23 mouse cellular contexts compared by ENCODE assay signal in the genomic region with DNA sequence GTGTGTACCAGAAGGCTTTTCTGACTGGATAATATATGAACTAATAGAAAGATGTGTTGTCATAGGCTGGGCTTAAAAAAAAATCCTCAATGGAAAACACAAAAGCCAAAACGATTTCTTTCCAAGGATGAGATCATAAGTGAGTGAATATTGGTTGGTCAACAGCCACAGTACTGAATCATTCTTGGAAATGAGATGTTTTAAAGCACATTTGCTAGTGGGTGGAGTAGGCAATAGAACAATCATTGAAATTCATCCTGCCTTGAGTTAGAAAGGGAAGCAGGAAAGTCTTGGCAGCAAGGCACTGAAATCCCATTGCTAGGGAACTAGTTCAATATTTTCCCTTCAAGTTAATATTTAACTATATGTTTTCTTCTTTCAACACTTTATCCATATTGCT.
DNase-seq lines count a peak whose midpoint lies in the region; ATAC-seq and TF ChIP-seq lines count a peak whose summit lies in the region.
"Had no signal": no experiment of that assay in that cellular context is flagged by ENCODE, and none has a peak within 500 bp of the region (broad histone marks: within the 10 kb centered on the region; RNA-seq: fewer than 3 reads in every experiment).

No protein-coding gene starts in this region.

- H3K27ac ChIP-seq in stomach, postnatal 0 days (replicated peaks), result no peak overlapping the region
- H3K27ac ChIP-seq in hindbrain, postnatal 0 days, result no peak overlapping the region
- H3K27ac ChIP-seq: embryonic facial prominence, embryonic 13.5 days; hindbrain, embryonic 15.5 days; kidney, postnatal 0 days; layer of hippocampus, adult 2 months; limb, embryonic 12.5 days; liver, embryonic 15.5 days had no signal

- DNase-seq in heart, adult 18-20 months, result peak; percentile 16 to 28
- no peak for DNase-seq in heart, postnatal 4 days
- DNase-seq in layer of hippocampus, adult 9-10 months (ENCODE audit: low spot score), result peak; percentile 2
- DNase-seq in layer of hippocampus, postnatal 25 days (ENCODE audit: extremely low spot score in 1 of 2, low spot score in 1 of 2), result no peak
- peak; percentile 33 for DNase-seq in brain, adult 2 months (ENCODE audit: low read depth, low spot score)
- no peak for DNase-seq in stomach, postnatal 0 days (ENCODE audit: low spot score)
- DNase-seq in hindbrain, postnatal 0 days (ENCODE audit: low spot score), result no peak
- DNase-seq: adrenal gland, adult 8-10 months; B cell, adult 2 months; cerebellum, postnatal 10 days; kidney, adult 18-20 months; midbrain, embryonic 14.5 days; spleen, adult 18-20 months; thymus, adult 2 months had no signal

- H3K4me3 ChIP-seq in stomach, postnatal 0 days (ENCODE audit: low read depth, low read length), result no peak overlapping the region
- H3K4me3 ChIP-seq in hindbrain, postnatal 0 days (ENCODE audit: low read length), result no peak overlapping the region
- H3K4me3 ChIP-seq: embryonic facial prominence, embryonic 13.5 days; hindbrain, embryonic 15.5 days; layer of hippocampus, adult 2 months; limb, embryonic 12.5 days; liver, embryonic 15.5 days; megakaryocyte, embryonic 14.5 days had no signal

- no peaks in the 10 kb centered on the region for H3K36me3 ChIP-seq in stomach, postnatal 0 days (ENCODE audit: control insufficient read depth, insufficient read depth, low read length)
- no peaks in the 10 kb centered on the region for H3K36me3 ChIP-seq in hindbrain, postnatal 0 days (ENCODE audit: insufficient read depth, low read length)
- H3K36me3 ChIP-seq: embryonic facial prominence, embryonic 13.5 days; hindbrain, embryonic 15.5 days; limb, embryonic 12.5 days; liver, embryonic 15.5 days had no signal

- H3K9me3 ChIP-seq in stomach, postnatal 0 days (ENCODE audit: control insufficient read depth, low read length), result no peaks in the 10 kb centered on the region
- H3K9me3 ChIP-seq in hindbrain, postnatal 0 days (ENCODE audit: low read length), result no peaks in the 10 kb centered on the region
- H3K9me3 ChIP-seq: embryonic facial prominence, embryonic 13.5 days; hindbrain, embryonic 15.5 days; limb, embryonic 12.5 days; liver, embryonic 15.5 days; megakaryocyte, embryonic 14.5 days had no signal

- TF ChIP-seq CTCF in stomach, postnatal 0 days (IDR thresholded peaks at IDR 0.05; ENCODE audit: low read depth), result no peak
- TF ChIP-seq CTCF in hindbrain, postnatal 0 days (IDR thresholded peaks at IDR 0.05; ENCODE audit: low read depth), result no peak

- H3K9ac ChIP-seq in stomach, postnatal 0 days (ENCODE audit: low read length), result no peak overlapping the region
- no peak overlapping the region for H3K9ac ChIP-seq in hindbrain, postnatal 0 days (replicated peaks; ENCODE audit: low read length)
- H3K9ac ChIP-seq: embryonic facial prominence, embryonic 13.5 days; hindbrain, embryonic 15.5 days; limb, embryonic 12.5 days; liver, embryonic 15.5 days had no signal

- 34% methylated on average over 1 of the region's 1 CpGs for WGBS in stomach, postnatal 0 days
- 69% methylated on average over 1 of the region's 1 CpGs for WGBS in hindbrain, postnatal 0 days

- no peaks in the 10 kb centered on the region for H3K27me3 ChIP-seq in stomach, postnatal 0 days (ENCODE audit: control insufficient read depth, insufficient read depth, low read length)
- no peaks in the 10 kb centered on the region for H3K27me3 ChIP-seq in hindbrain, postnatal 0 days (ENCODE audit: insufficient read depth, low read length)
- H3K27me3 ChIP-seq: embryonic facial prominence, embryonic 13.5 days; hindbrain, embryonic 15.5 days; limb, embryonic 12.5 days; liver, embryonic 15.5 days had no signal

- peak; percentile 47; the same call in 1 of the 2 replicates for ATAC-seq in stomach, postnatal 0 days (ENCODE audit: low FRiP score, low TSS enrichment)
- ATAC-seq in hindbrain, postnatal 0 days, result no peak
- ATAC-seq: forebrain, embryonic 16.5 days had no signal

- H3K4me2 ChIP-seq in stomach, postnatal 0 days (replicated peaks; ENCODE audit: low read depth), result no peak overlapping the region
- no peak overlapping the region for H3K4me2 ChIP-seq in hindbrain, postnatal 0 days (ENCODE audit: low read depth, low read length)
- H3K4me2 ChIP-seq: embryonic facial prominence, embryonic 13.5 days; heart, embryonic 11.5 days; hindbrain, embryonic 15.5 days; limb, embryonic 12.5 days; liver, embryonic 15.5 days had no signal

- H3K4me1 ChIP-seq in stomach, postnatal 0 days (replicated peaks; ENCODE audit: control insufficient read depth, insufficient read depth), result no peaks in the 10 kb centered on the region
- no peaks in the 10 kb centered on the region for H3K4me1 ChIP-seq in hindbrain, postnatal 0 days (ENCODE audit: insufficient read depth, low read length)
- H3K4me1 ChIP-seq: embryonic facial prominence, embryonic 13.5 days; limb, embryonic 12.5 days; liver, embryonic 15.5 days; megakaryocyte, embryonic 14.5 days had no signal

- no peak for TF ChIP-seq EP300 in stomach, postnatal 0 days (optimal IDR thresholded peaks at IDR 0.05)

Comparison
In these comparisons a context has a peak if more than half of its experiments do, and no peak if none do; other contexts are left out.
1. DNase-seq: peak in heart, adult 18-20 months (2 of 2), layer of hippocampus, adult 9-10 months (single experiment) and brain, adult 2 months (single experiment); none in heart, postnatal 4 days (single experiment), layer of hippocampus, postnatal 25 days (0 of 2), stomach, postnatal 0 days (single experiment) and hindbrain, postnatal 0 days (single experiment).